Mouse (Mus musculus) myocyte (in vitro differentiated cells): ENCODE data around the gene Ncf4. TPM values are rescaled to one million over a fixed set of nuclear protein-coding genes. Genes with fewer than 3 reads are reported as not detected.

Experiments used
- H3K27me3 ChIP-seq: one replicate; pipeline ENCODE4 v1.6.1; 2011; ENCODE audit not compliant: control insufficient read depth, insufficient read depth, insufficient read length
- H3K36me3 ChIP-seq: one replicate; pipeline ENCODE4 v1.6.1; 2011; ENCODE audit not compliant: control insufficient read depth, insufficient read depth
- H3K4me2 ChIP-seq: one replicate; pipeline ENCODE4 v1.6.1; 2011; ENCODE audit warnings: low read depth, control low read depth
- H3K4me3 ChIP-seq: one replicate; pipeline ENCODE4 v1.5.1; 2011; ENCODE audit warnings: mild to moderate bottlenecking, control low read depth, moderate library complexity
- H3K79me2 ChIP-seq: one replicate; pipeline ENCODE4 v1.6.1; 2011; ENCODE audit not compliant: control insufficient read depth, insufficient read depth
- H3ac ChIP-seq: one replicate; pipeline ENCODE4 v1.6.1; 2011; ENCODE audit not compliant: control insufficient read depth, insufficient read length
- CEBPB ChIP-seq: IDR thresholded peaks from 2 replicates; pipeline ENCODE4 v1.6.1; 2011; ENCODE audit warnings: mild to moderate bottlenecking, moderate library complexity; ENCODE audit not compliant: poor library complexity, insufficient read depth, severe bottlenecking
- E2F4 ChIP-seq: IDR thresholded peaks from one replicate; pipeline ENCODE4 v1.6.1; 2011; ENCODE audit warnings: mild to moderate bottlenecking, control low read depth, moderate library complexity; ENCODE audit not compliant: insufficient read depth
- MAX ChIP-seq: IDR thresholded peaks from one replicate; pipeline ENCODE4 v1.6.1; 2011; ENCODE audit warnings: low read depth, mild to moderate bottlenecking, control low read depth
- MYOD1 ChIP-seq, 3 experiments: IDR thresholded peaks; one replicate each; pipeline ENCODE4 v1.6.1; 2011; ENCODE audit warnings: control low read depth in 2 of 3, low read depth in 2 of 3, mild to moderate bottlenecking in 2 of 3, moderate library complexity in 1 of 3; ENCODE audit not compliant: insufficient read length in 2 of 3, control insufficient read depth in 1 of 3
- MYOG ChIP-seq, 3 experiments: IDR thresholded peaks; one replicate each; pipeline ENCODE4 v1.6.1; 2011; ENCODE audit warnings: control low read depth in 2 of 3, low read depth in 2 of 3, mild to moderate bottlenecking in 2 of 3; ENCODE audit not compliant: insufficient read length in 2 of 3, control insufficient read depth in 1 of 3, insufficient read depth in 1 of 3
- POLR2A ChIP-seq: IDR thresholded peaks from one replicate; pipeline ENCODE4 v1.6.1; 2011; ENCODE audit warnings: low read depth, mild to moderate bottlenecking, control low read depth, moderate library complexity; ENCODE audit not compliant: insufficient read length
- POLR2AphosphoS2 ChIP-seq: IDR thresholded peaks from one replicate; pipeline ENCODE4 v1.6.1; 2011; ENCODE audit warnings: low read depth, control low read depth; ENCODE audit not compliant: insufficient read length
- REST ChIP-seq: IDR thresholded peaks from one replicate; pipeline ENCODE4 v1.6.1; 2011; ENCODE audit warnings: mild to moderate bottlenecking, control low read depth, moderate library complexity; ENCODE audit not compliant: insufficient read depth, insufficient read length
- SRF ChIP-seq: IDR thresholded peaks from one replicate; pipeline ENCODE4 v1.6.1; 2011; ENCODE audit warnings: low read depth; ENCODE audit not compliant: control insufficient read depth, insufficient read length
- TCF12 ChIP-seq: IDR thresholded peaks from one replicate; pipeline ENCODE4 v1.6.1; 2011; ENCODE audit warnings: mild to moderate bottlenecking, control low read depth; ENCODE audit not compliant: poor library complexity, insufficient read depth, severe bottlenecking
- TCF3 ChIP-seq: IDR thresholded peaks from one replicate; pipeline ENCODE4 v1.6.1; 2011; ENCODE audit warnings: low read depth, control low read depth; ENCODE audit not compliant: insufficient read length
- USF1 ChIP-seq: IDR thresholded peaks from one replicate; pipeline ENCODE4 v1.6.1; 2011; ENCODE audit warnings: low read depth, mild to moderate bottlenecking, control low read depth, moderate library complexity
- polyA plus RNA-seq: library from polyadenylated mRNA; unstranded; fragments of >200 nt; fragmentation: generic; extraction: Trizol; gene quantifications from one replicate; pipeline ENCODE4 v1.2.1, GENCODE M21; 2012; ENCODE audit warnings: missing spikeins

The Ncf4 gene
- polyA plus RNA-seq, 1 experiment = 0.79 TPM

- Histone ChIP-seq H3K36me3 (no peaks in the 10 kb centered on the region), H3ac (no peak overlapping the region), H3K79me2 (no peaks in the 10 kb centered on the region), H3K4me2 (no peak overlapping the region), H3K4me3 (no peak overlapping the region), H3K27me3 (no peaks in the 10 kb centered on the region)
- TF ChIP-seq REST (no peak), E2F4 (no peak), TCF12 (no peak)
These were observed 59.1 kb downstream of the Ncf4 start for GRCm38 (mm10) chr15:78303665-78304233.

DNA sequence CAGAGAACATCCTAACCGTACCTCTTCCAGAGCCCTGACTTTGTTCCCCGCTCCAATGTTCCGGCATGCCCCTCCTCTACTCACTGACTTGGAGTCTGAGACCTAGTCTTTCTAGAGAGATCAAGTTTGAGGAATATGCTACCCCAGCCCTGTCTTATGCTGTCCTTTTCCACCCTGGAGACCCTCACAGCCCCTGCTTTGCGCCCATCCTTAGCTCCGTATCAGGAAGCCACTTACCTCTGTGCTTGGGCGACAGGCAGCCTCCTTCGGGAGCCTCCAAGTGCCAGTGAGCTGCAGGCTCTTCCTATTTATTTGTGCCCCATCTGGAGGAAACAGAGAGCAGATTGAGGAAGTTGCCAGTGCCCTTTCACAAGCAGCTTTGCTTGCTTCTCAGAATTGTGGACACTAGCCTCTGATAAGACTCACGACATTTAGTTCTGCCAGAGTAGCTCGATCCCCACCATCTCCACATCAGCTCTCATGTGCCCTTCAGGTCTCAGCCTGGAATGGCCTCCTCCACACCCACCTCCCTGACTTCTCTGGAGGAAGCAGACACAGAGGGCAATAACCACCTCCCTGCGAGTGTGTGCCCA lies 60.8 kb downstream of the Ncf4 start, which contains the start of gene Csf2rb2:
TSS of gene Csf2rb2 (minus strand) at position 381 of the 593 bp plus-strand sequence.
- H3K79me2 ChIP-seq = no peaks in the 10 kb centered on the region
- no peak within 1 kb of the TSS for H3ac ChIP-seq
- TF ChIP-seq CEBPB = no peak
- no peak for TF ChIP-seq TCF12
- no peak for TF ChIP-seq USF1
- no peak within 1 kb of the TSS for H3K4me2 ChIP-seq
- H3K36me3 ChIP-seq = no peaks in the 10 kb centered on the region
- no peak within 1 kb of the TSS for H3K4me3 ChIP-seq
- H3K27me3 ChIP-seq = no peaks in the 10 kb centered on the region

- no peak overlapping the region for H3K4me3 ChIP-seq
- no peaks in the 10 kb centered on the region for H3K79me2 ChIP-seq
- no peak for TF ChIP-seq TCF12
- no peak for TF ChIP-seq MAX
- TF ChIP-seq TCF3 = no peak
- no peak for TF ChIP-seq REST
- no peak for TF ChIP-seq USF1
- no peak for TF ChIP-seq E2F4
- no peak for TF ChIP-seq POLR2AphosphoS2
- no peak for TF ChIP-seq MYOD1 (IDR thresholded peaks at IDR 0.05; ENCODE audit: control insufficient read depth in 1 of 3, insufficient read length in 2 of 3, low read depth in 2 of 3)
- no peak for TF ChIP-seq MYOG (IDR thresholded peaks at IDR 0.05; ENCODE audit: control insufficient read depth in 1 of 3, insufficient read depth in 1 of 3, insufficient read length in 2 of 3, low read depth in 2 of 3)
- no peak for TF ChIP-seq POLR2A
- TF ChIP-seq CEBPB = no peak
- TF ChIP-seq SRF = no peak
- H3K36me3 ChIP-seq = no peaks in the 10 kb centered on the region
- no peaks in the 10 kb centered on the region for H3K27me3 ChIP-seq
- H3K4me2 ChIP-seq = no peak overlapping the region
- no peak overlapping the region for H3ac ChIP-seq
These were observed 65.3 kb downstream of the Ncf4 start for GRCm38 (mm10) chr15:78309865-78310264.

- H3K27me3 ChIP-seq = no peaks in the 10 kb centered on the region
- no peak overlapping the region for H3K4me3 ChIP-seq
- no peaks in the 10 kb centered on the region for H3K36me3 ChIP-seq
- H3ac ChIP-seq = no peak overlapping the region
- TF ChIP-seq E2F4 (no peak), MYOD1 (IDR thresholded peaks at IDR 0.05; ENCODE audit: control insufficient read depth in 1 of 3, insufficient read length in 2 of 3, low read depth in 2 of 3) (no peak), TCF12 (no peak), MAX (no peak), POLR2A (no peak), REST (no peak)
- no peak overlapping the region for H3K4me2 ChIP-seq
- no peaks in the 10 kb centered on the region for H3K79me2 ChIP-seq
These were observed 66.4 kb downstream of the Ncf4 start for GRCm38 (mm10) chr15:78310971-78311370.

Other genes with a start within 250 kb of the Ncf4 start
- 0.04 TPM for gene Cacng2, start 124.8 kb upstream of the Ncf4 start, polyA plus RNA-seq
- gene Ift27, start 70.7 kb upstream of the Ncf4 start, polyA plus RNA-seq = 38.7 TPM
- 5.4 TPM for gene Pvalb, start 38.4 kb upstream of the Ncf4 start, polyA plus RNA-seq
- gene Csf2rb2, start 60.9 kb downstream of the Ncf4 start, polyA plus RNA-seq = 0.14 TPM
- 0.08 TPM for gene Csf2rb, start 81.0 kb downstream of the Ncf4 start, polyA plus RNA-seq
- gene Tex33, start 151.1 kb downstream of the Ncf4 start, polyA plus RNA-seq = not detected
- 9.8 TPM for gene Tst, start 161.1 kb downstream of the Ncf4 start, polyA plus RNA-seq
- 77.1 TPM for gene Mpst, start 161.6 kb downstream of the Ncf4 start, polyA plus RNA-seq
- 161 TPM for gene Kctd17, start 183.8 kb downstream of the Ncf4 start, polyA plus RNA-seq
- 0.08 TPM for gene Tmprss6, start 223.8 kb downstream of the Ncf4 start, polyA plus RNA-seq